Mouse (Mus musculus) E14TG2a.4 (cell line): ENCODE results near the gene Lpin1.

Source experiments
- H3K27me3 ChIP-seq: 2 replicates; pipeline ENCODE4 v1.6.1; 2014; ENCODE audit warnings: low read length, control low read depth; ENCODE audit not compliant: insufficient read depth
- H3K36me3 ChIP-seq: 2 replicates; pipeline ENCODE4 v1.6.1; 2014; ENCODE audit warnings: low read length, control low read depth; ENCODE audit not compliant: insufficient read depth
- H3K4me1 ChIP-seq: replicated peaks from 2 replicates; pipeline ENCODE4 v1.6.1; 2014; ENCODE audit warnings: low read depth, low read length, control low read depth
- H3K4me3 ChIP-seq: replicated peaks from 2 replicates; pipeline ENCODE4 v1.5.1; 2014; ENCODE audit warnings: mild to moderate bottlenecking, low read length
- H3K9me3 ChIP-seq: 2 replicates; pipeline ENCODE4 v1.6.1; 2014; ENCODE audit warnings: low read length, control low read depth
- CTCF ChIP-seq: conservative IDR thresholded peaks from 2 replicates; pipeline ENCODE4 v1.5.1; 2014; ENCODE audit warnings: low read length
- NANOG ChIP-seq: IDR thresholded peaks from 2 replicates; pipeline ENCODE4 v1.6.1; 2014; ENCODE audit warnings: borderline replicate concordance, low read length, mixed read lengths
- POU5F1 ChIP-seq: IDR thresholded peaks from 2 replicates; pipeline ENCODE4 v1.6.1; 2014; ENCODE audit warnings: low read length, borderline replicate concordance

Gene Lpin1

GRCm38 (mm10) chr12:16571278-16571677, 39.5 kb downstream of the Lpin1 start:
- Histone ChIP-seq H3K27me3 (no peaks in the 10 kb centered on the region), H3K36me3 (peaks cover 82% of the 10 kb centered on the region), H3K4me3 (no peak overlapping the region), H3K9me3 (no peaks in the 10 kb centered on the region), H3K4me1 (peaks cover 52% of the 10 kb centered on the region)
- no peak for TF ChIP-seq NANOG
- TF ChIP-seq CTCF, result no peak
- TF ChIP-seq POU5F1, result no peak

- H3K27me3 ChIP-seq, result no peaks in the 10 kb centered on the region
- H3K9me3 ChIP-seq, result no peaks in the 10 kb centered on the region
- H3K36me3 ChIP-seq, result peaks cover 82% of the 10 kb centered on the region
- H3K4me3 ChIP-seq, result no peak overlapping the region
- TF ChIP-seq CTCF, result peak; percentile 29; the same call in 1 of the 2 replicates
- TF ChIP-seq POU5F1, result peak; percentile 48; the same call in 1 of the 2 replicates
- TF ChIP-seq NANOG, result peak; percentile 81
- peaks cover 55% of the 10 kb centered on the region for H3K4me1 ChIP-seq
Measured at GRCm38 (mm10) chr12:16570371-16571060, 40.2 kb downstream of the Lpin1 start.

GRCm38 (mm10) chr12:16568936-16569650, 41.7 kb downstream of the Lpin1 start:
- no peak for TF ChIP-seq POU5F1
- TF ChIP-seq CTCF, result no peak
- TF ChIP-seq NANOG, result no peak
- Histone ChIP-seq H3K36me3 (peaks cover 82% of the 10 kb centered on the region), H3K4me3 (no peak overlapping the region), H3K9me3 (no peaks in the 10 kb centered on the region), H3K27me3 (no peaks in the 10 kb centered on the region), H3K4me1 (peaks cover 61% of the 10 kb centered on the region)

GRCm38 (mm10) chr12:16568496-16568895, 42.3 kb downstream of the Lpin1 start:
- Histone ChIP-seq H3K9me3 (no peaks in the 10 kb centered on the region), H3K4me3 (no peak overlapping the region), H3K27me3 (no peaks in the 10 kb centered on the region), H3K4me1 (peaks cover 61% of the 10 kb centered on the region), H3K36me3 (peaks cover 80% of the 10 kb centered on the region)
- peak; percentile 79 for TF ChIP-seq CTCF
- no peak for TF ChIP-seq POU5F1
- no peak for TF ChIP-seq NANOG

GRCm38 (mm10) chr12:16568090-16568489, 42.7 kb downstream of the Lpin1 start:
- Histone ChIP-seq H3K4me3 (no peak overlapping the region), H3K9me3 (no peaks in the 10 kb centered on the region), H3K27me3 (no peaks in the 10 kb centered on the region)

GRCm38 (mm10) chr12:16563427-16563826, 47.3 kb downstream of the Lpin1 start:
- H3K36me3 ChIP-seq, result peaks cover 91% of the 10 kb centered on the region
- H3K4me1 ChIP-seq, result peaks cover 27% of the 10 kb centered on the region
- no peaks in the 10 kb centered on the region for H3K27me3 ChIP-seq
- no peak overlapping the region for H3K4me3 ChIP-seq
- no peaks in the 10 kb centered on the region for H3K9me3 ChIP-seq
- TF ChIP-seq CTCF (peak; percentile 40), NANOG (no peak), POU5F1 (no peak)

More at GRCm38 (mm10) chr12:16568090-16568489, 42.7 kb downstream of the Lpin1 start:
- TF ChIP-seq POU5F1, result no peak
- TF ChIP-seq CTCF, result no peak
- no peak for TF ChIP-seq NANOG
- H3K36me3 ChIP-seq, result peaks cover 80% of the 10 kb centered on the region
- peaks cover 61% of the 10 kb centered on the region for H3K4me1 ChIP-seq

GRCm38 (mm10) chr12:16562647-16563046, 48.1 kb downstream of the Lpin1 start:
- Histone ChIP-seq H3K36me3 (peaks cover 93% of the 10 kb centered on the region), H3K27me3 (no peaks in the 10 kb centered on the region), H3K4me1 (peaks cover 19% of the 10 kb centered on the region), H3K9me3 (no peaks in the 10 kb centered on the region), H3K4me3 (no peak overlapping the region)
- no peak for TF ChIP-seq POU5F1

GRCm38 (mm10) chr12:16562181-16562580, 48.6 kb downstream of the Lpin1 start:
- H3K9me3 ChIP-seq, result no peaks in the 10 kb centered on the region
- peaks cover 16% of the 10 kb centered on the region for H3K4me1 ChIP-seq
- H3K27me3 ChIP-seq, result no peaks in the 10 kb centered on the region
- no peak for TF ChIP-seq NANOG
- TF ChIP-seq CTCF, result no peak
- TF ChIP-seq POU5F1, result no peak
- peaks cover 94% of the 10 kb centered on the region for H3K36me3 ChIP-seq
- H3K4me3 ChIP-seq, result no peak overlapping the region
